Mouse (Mus musculus) liver, embryonic 14.5 days (tissue): ENCODE data around the gene Zfp322a. TPM values are rescaled to one million over a fixed set of nuclear protein-coding genes. Genes with fewer than 3 reads are reported as not detected.
"Not testable (repeated sequence)": the region's sequence is repeated elsewhere in the genome, so short reads cannot be mapped to it uniquely, and the experiment has no call there.

Experiments used
- ATAC-seq: fragments of 200-750 bp; cut with Nextera tagmentation; 2 replicates; pipeline ENCODE4 v1.8.0; 2017; ENCODE audit warnings: moderate number of reproducible peaks, mild to moderate bottlenecking, moderate library complexity; ENCODE audit not compliant: insufficient read depth
- DNase-seq, 3 experiments: peaks; one replicate each; pipeline ENCODE4 v3.0.0-alpha.2; 2012 to 2013; ENCODE audit warnings: low read depth in 3 of 3, low spot score in 3 of 3
- H3K27ac ChIP-seq: fragments of 300-500 bp; sonication (generic); 2 replicates; pipeline ENCODE4 v1.5.1; 2014; ENCODE audit warnings: moderate library complexity, mild to moderate bottlenecking, control low read depth, inconsistent platforms
- H3K27me3 ChIP-seq: fragments of 300-500 bp; sonication (generic); 2 replicates; pipeline ENCODE4 v1.6.1; 2014; ENCODE audit warnings: mild to moderate bottlenecking, low read length, moderate library complexity; ENCODE audit not compliant: control insufficient read depth, insufficient read depth
- H3K36me3 ChIP-seq: fragments of 300-500 bp; sonication (generic); replicated peaks from 2 replicates; pipeline ENCODE4 v1.6.1; 2014; ENCODE audit warnings: low read depth; ENCODE audit not compliant: control insufficient read depth, insufficient read depth
- H3K4me1 ChIP-seq, 2 experiments: fragments of 200-500 bp in 1 of 2; fragments of 300-500 bp in 1 of 2; sonication (generic) in 1 of 2; replicated peaks; 2 replicates each; pipeline ENCODE4 v1.6.1; 2012 to 2014; ENCODE audit warnings: antibody characterized with exemption in 1 of 2, inconsistent platforms in 1 of 2, low read length in 1 of 2; ENCODE audit not compliant: control insufficient read depth in 2 of 2, insufficient read depth in 2 of 2
- H3K4me2 ChIP-seq: fragments of 300-500 bp; sonication (generic); 2 replicates; pipeline ENCODE4 v1.6.1; 2014; ENCODE audit warnings: low read depth, mild to moderate bottlenecking, control low read depth, moderate library complexity
- H3K4me3 ChIP-seq, 2 experiments: fragments of 200-500 bp in 1 of 2; fragments of 300-500 bp in 1 of 2; sonication (generic) in 1 of 2; 2 replicates each; pipeline ENCODE4 v1.5.1; 2012 to 2014; ENCODE audit warnings: low read depth in 2 of 2, low read length in 2 of 2, mild to moderate bottlenecking in 2 of 2, control low read depth in 1 of 2, inconsistent platforms in 1 of 2, moderate library complexity in 1 of 2; ENCODE audit not compliant: insufficient read depth in 1 of 2
- H3K9ac ChIP-seq: fragments of 300-500 bp; sonication (generic); replicated peaks from 2 replicates; pipeline ENCODE4 v1.6.1; 2014; ENCODE audit warnings: mild to moderate bottlenecking, control low read depth, moderate library complexity
- H3K9me3 ChIP-seq: fragments of 300-500 bp; sonication (generic); 2 replicates; pipeline ENCODE4 v1.6.1; 2016; ENCODE audit warnings: low read length, mixed read lengths; ENCODE audit not compliant: control insufficient read depth
- CTCF ChIP-seq: IDR thresholded peaks from 2 replicates; pipeline ENCODE4 v1.5.1; 2016; ENCODE audit warnings: antibody characterized with exemption, low read depth, control low read depth
- EP300 ChIP-seq: IDR thresholded peaks from 2 replicates; pipeline ENCODE4 v1.6.1; 2016; ENCODE audit warnings: antibody characterized with exemption, low read depth
- WGBS: fragments of 180-500 bp; shearing (Covaris S2); extraction: QIAGEN DNeasy Blood & Tissue Kit; methylation state at CpG from one replicate; pipeline ENCODE4 v1.1.7; 2014; ENCODE audit not compliant: insufficient replicate concordance; 5-methylcytosine and 5-hydroxymethylcytosine counted together
- polyA plus RNA-seq, 2 experiments: library from polyadenylated mRNA; depleted of rRNA in 1 of 2; stranded (reverse) in 1 of 2; unstranded in 1 of 2; fragments of >200 nt; fragmentation: Nextera tagmentation in 1 of 2; extraction: Ambion mirVana in 1 of 2; gene quantifications; 2 replicates each; pipeline versions ENCODE4 v1.2.1 to v1.2.3; 2012 to 2014

The Zfp322a gene
- polyA plus RNA-seq, 2 experiments = 5.4 to 12.5 TPM

- ATAC-seq (no peak), DNase-seq (no peak)
- 90% methylated on average over 4 of the region's 4 CpGs for WGBS
- Histone ChIP-seq H3K27ac (no peak overlapping the region), H3K4me3 (peak overlapping the region in 1 of 2 experiments; percentile 73; a peak in 2 of 4 replicates), H3K9me3 (no peaks in the 10 kb centered on the region), H3K4me1 (peaks cover 7 to 9% of the 10 kb centered on the region in 2 experiments), H3K27me3 (no peaks in the 10 kb centered on the region), H3K36me3 (no peaks in the 10 kb centered on the region), H3K9ac (peak overlapping the region; percentile 74), H3K4me2 (peak overlapping the region; percentile 88)
- TF ChIP-seq EP300 (no peak), CTCF (no peak)
These were observed 1.1 kb upstream of the Zfp322a start for GRCm38 (mm10) chr13:23370075-23370474.

DNA sequence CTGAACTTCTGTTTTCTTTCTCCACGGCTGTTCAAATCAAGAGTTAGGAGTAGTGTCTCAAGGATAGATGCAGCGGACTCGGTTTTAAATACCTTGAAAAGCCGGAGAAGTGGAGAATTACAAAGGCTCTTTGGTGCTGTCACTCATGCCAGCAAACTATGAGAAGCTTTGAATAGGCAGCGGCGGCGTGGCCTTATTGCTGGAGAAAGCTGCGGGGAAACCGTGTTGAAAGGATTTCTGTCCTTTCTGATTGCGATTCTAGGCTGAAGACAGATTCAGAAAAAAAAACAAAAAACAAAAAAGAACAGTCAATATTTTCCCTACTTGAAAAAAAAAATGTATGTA, 385 bp upstream of the Zfp322a start:
- peak overlapping the region; percentile 88 for H3K4me2 ChIP-seq
- no peaks in the 10 kb centered on the region for H3K9me3 ChIP-seq
- DNase-seq (no peak), ATAC-seq (peak; percentile 49)
- H3K36me3 ChIP-seq = no peaks in the 10 kb centered on the region
- WGBS = 0% methylated on average over 10 of the region's 10 CpGs
- TF ChIP-seq CTCF (no peak), EP300 (no peak)
- peak overlapping the region; percentile 73 to 77 for H3K4me3 ChIP-seq
- peak overlapping the region; percentile 49 for H3K27ac ChIP-seq
- H3K27me3 ChIP-seq = no peaks in the 10 kb centered on the region
- H3K9ac ChIP-seq = peak overlapping the region; percentile 74
- peaks cover 7 to 9% of the 10 kb centered on the region in 2 experiments for H3K4me1 ChIP-seq

- Histone ChIP-seq H3K4me3 (no peak overlapping the region), H3K4me1 (no peaks in the 10 kb centered on the region; a peak in 1 of 4 replicates), H3K4me2 (no peak overlapping the region), H3K9ac (no peak overlapping the region), H3K27ac (no peak overlapping the region), H3K27me3 (no peaks in the 10 kb centered on the region), H3K36me3 (peaks cover 20% of the 10 kb centered on the region), H3K9me3 (no peaks in the 10 kb centered on the region)
- 71% methylated on average over 4 of the region's 4 CpGs for WGBS
- ATAC-seq = no peak
- no peak for TF ChIP-seq CTCF
- no peak for TF ChIP-seq EP300
- DNase-seq = no peak
These were observed 7.5 kb downstream of the Zfp322a start for GRCm38 (mm10) chr13:23361536-23361935.

DNA sequence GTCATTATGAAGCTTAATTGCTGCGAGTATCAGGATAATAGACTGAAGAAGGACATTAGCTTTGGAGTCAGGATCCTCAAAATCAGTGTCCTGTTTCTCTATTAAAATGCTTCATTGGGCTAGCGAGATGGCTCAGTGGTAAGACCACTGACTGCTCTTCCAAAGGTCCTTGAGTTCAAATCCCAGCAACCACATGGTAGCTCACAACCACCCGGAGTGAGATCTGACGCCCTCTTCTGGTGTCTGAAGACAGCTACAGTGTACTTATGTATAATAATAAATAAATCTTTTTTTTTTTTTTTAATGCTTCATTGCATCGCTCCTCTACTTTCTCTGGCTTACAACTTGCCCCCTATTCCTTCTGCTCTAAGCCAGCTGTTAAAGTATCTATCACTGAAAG, 14.5 kb downstream of the Zfp322a start:
- not testable (repeated sequence) for H3K27ac ChIP-seq, H3K9me3 ChIP-seq, H3K4me2 ChIP-seq, H3K9ac ChIP-seq, DNase-seq, H3K27me3 ChIP-seq, ATAC-seq, H3K4me3 ChIP-seq, H3K4me1 ChIP-seq
- H3K36me3 ChIP-seq = peaks cover 14% of the 10 kb centered on the region
- WGBS = 65% methylated on average over 5 of the region's 5 CpGs

DNA sequence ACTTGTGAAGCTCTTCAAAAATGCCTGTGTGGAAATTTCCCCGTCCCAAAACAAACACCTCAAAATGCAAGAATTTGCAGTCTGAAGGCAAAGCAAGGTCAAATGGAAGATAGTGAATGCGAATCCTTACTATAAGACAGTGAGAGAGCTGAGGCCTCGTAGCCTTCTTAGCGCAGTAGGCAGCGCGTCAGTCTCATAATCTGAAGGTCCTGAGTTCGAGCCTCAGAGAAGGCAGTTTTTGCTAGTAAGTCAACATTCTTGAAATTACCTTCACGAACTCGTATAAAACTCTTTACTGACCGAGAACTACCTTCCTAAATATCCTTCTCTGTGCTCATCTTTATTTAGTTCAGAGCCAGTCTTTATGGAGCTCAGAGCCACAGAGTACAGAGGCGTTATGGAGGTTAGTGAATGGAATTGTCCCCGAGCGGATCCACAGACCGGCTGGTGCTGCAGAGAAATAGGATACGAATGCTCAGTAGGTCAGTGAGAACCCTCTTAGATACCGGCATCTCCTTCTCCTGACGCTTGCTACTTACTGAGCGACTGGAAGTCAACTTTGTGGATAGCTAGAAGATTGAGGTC, 51.6 kb downstream of the Zfp322a start:
- H3K9me3 ChIP-seq = no peaks in the 10 kb centered on the region
- no peaks in the 10 kb centered on the region for H3K36me3 ChIP-seq
- no peak overlapping the region for H3K27ac ChIP-seq
- TF ChIP-seq EP300 = no peak
- no peak for TF ChIP-seq CTCF
- H3K9ac ChIP-seq = no peak overlapping the region
- peak overlapping the region; percentile 43 for H3K4me2 ChIP-seq
- H3K4me3 ChIP-seq = peak overlapping the region; percentile 14 to 50; a peak in 3 of 4 replicates
- peaks cover 35% of the 10 kb centered on the region for H3K27me3 ChIP-seq
- peaks cover 0 to 11% of the 10 kb centered on the region in 2 experiments; a peak in 3 of 4 replicates for H3K4me1 ChIP-seq
- ATAC-seq = peak; percentile 71
- DNase-seq = peak; percentile 44 to 50 (median 49)
- 4% methylated on average over 18 of the region's 18 CpGs for WGBS
